Mouse (Mus musculus) erythroblast, embryonic 14.5 days (primary cell): ENCODE data around the gene Ankrd31.

Experiments used
- GATA1 ChIP-seq: IDR thresholded peaks from 2 replicates; pipeline ENCODE4 v1.6.1; 2012; ENCODE audit warnings: low read length, inconsistent platforms, mixed read lengths
- TAL1 ChIP-seq: IDR thresholded peaks from 3 replicates; pipeline ENCODE4 v1.6.1; 2012; ENCODE audit warnings: low read length, inconsistent platforms, mixed read lengths

DNA sequence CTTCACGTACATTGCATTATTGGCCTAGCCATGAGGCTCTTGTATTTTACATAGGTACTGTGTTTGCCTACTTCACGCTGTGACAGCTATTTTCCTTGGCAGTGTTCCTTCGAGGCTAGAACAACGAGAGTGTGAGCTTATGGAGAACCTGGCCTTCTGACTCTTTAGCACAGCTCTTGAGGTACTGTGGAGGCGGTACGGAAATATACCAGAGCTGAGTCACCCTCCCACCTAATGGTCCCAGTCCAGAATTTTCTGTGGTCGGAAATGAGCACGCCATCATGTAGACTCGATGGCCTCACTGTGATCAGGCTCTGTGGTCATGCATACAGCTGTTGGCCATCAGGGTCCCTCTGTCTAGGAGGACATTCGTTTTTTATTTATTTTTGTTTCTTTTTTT is 191.6 kb downstream of the Ankrd31 start:
- TF ChIP-seq GATA1, result no peak
- no peak for TF ChIP-seq TAL1
